Mouse (Mus musculus): Measurements from ENCODE around the gene Cbx4. TPM values are rescaled to one million over a fixed set of nuclear protein-coding genes. Genes with fewer than 3 reads are reported as not detected.

The Cbx4 gene
- total RNA-seq, 2 experiments from 2014 or later, result 14.0 to 14.8 TPM

DNA sequence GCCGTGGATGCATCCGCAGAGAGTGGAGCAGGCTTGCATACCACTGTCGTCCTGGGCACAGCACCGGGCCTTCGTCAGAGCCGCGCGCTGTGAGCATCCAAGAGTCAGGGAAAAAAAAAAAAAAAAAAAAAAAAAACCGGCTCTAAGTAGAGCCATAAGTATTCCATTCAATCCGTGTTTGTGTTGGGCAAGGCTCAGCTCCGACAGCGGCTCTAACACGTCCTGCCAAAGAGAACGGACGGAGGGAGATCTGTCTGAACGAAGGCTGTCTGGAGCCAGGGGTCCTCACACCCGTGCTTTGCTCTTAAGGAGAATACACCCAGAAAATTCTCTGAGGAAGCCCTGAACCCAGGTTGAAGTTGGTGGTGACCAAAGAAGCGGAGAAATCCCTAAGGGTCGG lies 51.4 kb downstream of the Cbx4 start:
- intact Hi-C loops (cut with DNase I), result loop anchor here (1.0 kb wide), 1 partner anchor 156 kb away; no protein-coding TSS in a partner anchor
- DNase-seq (ENCODE audit: low spot score), result no peak

DNA sequence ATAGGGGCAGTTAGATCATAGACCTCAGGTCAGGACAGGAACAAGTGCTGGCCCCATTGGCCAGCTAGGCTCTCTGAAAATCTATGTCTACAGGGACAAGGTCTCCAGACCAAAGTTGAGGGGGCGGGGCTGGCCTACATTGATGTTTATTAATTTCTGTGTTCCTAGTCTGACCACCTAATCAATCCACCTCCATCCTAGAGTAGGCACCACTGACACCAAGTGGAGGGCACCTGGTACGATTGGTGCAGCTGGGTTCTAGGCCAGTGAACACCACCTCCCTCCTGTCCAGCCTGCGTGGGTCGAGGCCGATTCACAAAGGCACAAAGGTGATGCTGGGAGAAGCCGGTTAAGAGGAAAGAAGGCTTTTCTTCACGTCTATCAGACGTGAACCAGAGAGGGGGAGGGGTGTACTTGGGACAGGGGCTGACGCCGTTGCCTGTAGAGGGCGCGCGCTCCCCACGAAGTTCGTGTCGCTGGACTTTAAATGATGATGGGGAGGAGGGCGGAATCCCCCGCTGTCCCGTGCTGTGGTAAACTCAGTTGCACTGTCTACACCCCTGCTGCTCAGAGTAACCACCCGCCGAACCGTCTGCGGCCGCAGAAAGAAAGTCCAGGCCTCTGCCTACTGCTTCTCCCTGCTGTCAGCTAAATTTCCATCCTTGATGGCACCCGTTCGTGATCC lies 52.0 kb downstream of the Cbx4 start:
- intact Hi-C loops (cut with DNase I), result loop anchor here (1.0 kb wide), 1 partner anchor 156 kb away; no protein-coding TSS in a partner anchor
- DNase-seq (ENCODE audit: low spot score), result peak; percentile 65

Other genes with a start within 250 kb of the Cbx4 start
- under 1 TPM; 0.08 TPM for gene Rbfox3, start 174.6 kb downstream of the Cbx4 start, total RNA-seq (2021)
- gene Enpp7, start 98.0 kb downstream of the Cbx4 start, total RNA-seq (2021), result not detected
- gene Cbx2, start 63.3 kb downstream of the Cbx4 start, total RNA-seq (2021), result 1 to 10 TPM; 3.8 to 3.9 TPM
- gene Cbx8, start 45.3 kb downstream of the Cbx4 start, total RNA-seq (2021), result 1 to 10 TPM; 4.4 to 7.6 TPM
- gene Tbc1d16, start 142.3 kb upstream of the Cbx4 start, total RNA-seq (2021), result 10 to 100 TPM; 65.1 to 66.4 TPM
- not detected for gene Ccdc40, start 142.4 kb upstream of the Cbx4 start, total RNA-seq (2021)
- gene Gaa, start 181.7 kb upstream of the Cbx4 start, total RNA-seq (2021), result 10 to 100 TPM; 69.6 to 73.2 TPM
- 10 to 100 TPM; 64.8 to 67.6 TPM for gene Eif4a3, start 213.9 kb upstream of the Cbx4 start, total RNA-seq (2021)
- under 1 TPM; 0.08 to 0.10 TPM for gene Card14, start 221.5 kb upstream of the Cbx4 start, total RNA-seq (2021)